Comparison of ENCODE assay signal across 8 mouse cellular contexts in the genomic region with DNA sequence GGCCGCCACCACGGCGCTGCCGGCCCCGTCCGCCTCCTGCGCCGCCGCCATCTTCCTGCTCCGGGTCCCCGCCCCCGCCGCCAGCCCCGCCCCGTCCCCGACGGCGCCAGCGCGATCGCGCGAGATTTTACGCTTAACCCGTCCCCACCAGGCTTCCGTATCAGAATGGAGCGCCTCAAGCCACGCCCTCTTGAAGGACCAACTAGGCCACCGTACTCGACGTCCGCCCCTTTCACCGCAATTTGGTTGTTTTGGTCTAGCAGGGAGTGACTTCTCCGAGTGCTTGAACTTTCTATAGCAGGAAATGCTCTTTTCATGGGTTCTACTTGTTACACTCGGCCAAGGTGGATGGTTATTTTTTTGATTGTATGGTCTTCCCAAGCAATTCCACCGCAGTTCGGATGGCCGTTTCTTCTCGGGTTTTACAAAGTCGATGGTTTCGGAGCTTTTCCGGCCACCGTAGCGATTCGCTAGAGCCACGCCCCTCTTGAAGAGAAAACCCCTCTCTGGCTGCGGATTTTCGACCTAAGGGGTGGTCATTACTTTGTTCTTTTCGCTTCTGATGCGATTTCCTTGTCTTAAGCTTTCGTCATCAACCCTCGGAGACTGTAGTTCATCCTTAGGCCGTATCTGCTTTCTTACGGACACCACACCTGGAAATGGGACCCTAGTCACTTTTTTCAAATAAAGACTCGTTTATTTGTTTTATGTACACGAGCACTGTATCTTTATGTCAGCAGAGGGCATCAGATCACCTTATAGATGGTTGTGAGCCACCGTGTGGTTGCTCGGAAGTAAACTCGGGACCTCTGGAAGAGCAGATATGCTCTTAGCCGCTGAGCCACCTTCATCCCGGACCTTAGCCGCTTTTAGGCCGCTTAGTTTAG. TPM values are rescaled to one million over a fixed set of nuclear protein-coding genes. Genes with fewer than 3 reads are reported as not detected.
DNase-seq lines count a peak whose midpoint lies in the region; ATAC-seq and TF ChIP-seq lines count a peak whose summit lies in the region.

TSS of gene Clptm1 (minus strand) at position 79 of the 887 bp plus-strand sequence.

- peaks cover 5% of the 10 kb centered on the region; the same call in 1 of the 2 replicates for H3K36me3 ChIP-seq in embryonic facial prominence, embryonic 15.5 days
- H3K36me3 ChIP-seq in limb, embryonic 14.5 days (ENCODE audit: control insufficient read depth, insufficient read depth, low read length), result peaks cover 13% of the 10 kb centered on the region; the same call in 1 of the 2 replicates
- peaks cover 4% of the 10 kb centered on the region for H3K36me3 ChIP-seq in midbrain, postnatal 0 days (ENCODE audit: insufficient read depth, low read length)

- H3K9ac ChIP-seq in embryonic facial prominence, embryonic 15.5 days, result peak within 1 kb of the TSS; percentile 97
- peak within 1 kb of the TSS; percentile 97 for H3K9ac ChIP-seq in limb, embryonic 14.5 days (ENCODE audit: low read depth, low read length, severe bottlenecking)
- peak within 1 kb of the TSS; percentile 89 for H3K9ac ChIP-seq in midbrain, postnatal 0 days (replicated peaks; ENCODE audit: low read length, poor library complexity, severe bottlenecking)

- TF ChIP-seq POLR2A in bone marrow, adult 2 months (IDR thresholded peaks at IDR 0.05; ENCODE audit: borderline replicate concordance, control insufficient read depth, low read depth, low read length), result peak; percentile 75; the same call in 1 of the 2 replicates
- peak; percentile 53; the same call in 1 of the 2 replicates for TF ChIP-seq POLR2A in limb, embryonic 14.5 days (IDR thresholded peaks at IDR 0.05; ENCODE audit: borderline replicate concordance, extremely low read depth, insufficient read depth, insufficient read length)

- 0 out of 2 replicates have a peak, but pooled peaks have one; percentile 22 for TF ChIP-seq CTCF in bone marrow, adult 2 months (IDR thresholded peaks at IDR 0.05; ENCODE audit: control insufficient read depth, insufficient read depth, low read length)
- peak; percentile 79 for TF ChIP-seq CTCF in midbrain, postnatal 0 days (IDR thresholded peaks at IDR 0.05)

- peak within 1 kb of the TSS; percentile 75 for H3K27ac ChIP-seq in bone marrow, adult 2 months (ENCODE audit: control insufficient read depth, insufficient read depth, low read depth, low read length, poor library complexity)
- H3K27ac ChIP-seq in embryonic facial prominence, embryonic 15.5 days (replicated peaks), result peak within 1 kb of the TSS; percentile 99
- H3K27ac ChIP-seq in limb, embryonic 14.5 days (replicated peaks; ENCODE audit: low read depth, low read length), result peak within 1 kb of the TSS; percentile 88
- H3K27ac ChIP-seq in midbrain, postnatal 0 days (ENCODE audit: low read depth, low read length), result peak within 1 kb of the TSS; percentile 81

- no peaks in the 10 kb centered on the region for H3K9me3 ChIP-seq in embryonic facial prominence, embryonic 15.5 days (replicated peaks)
- no peaks in the 10 kb centered on the region for H3K9me3 ChIP-seq in limb, embryonic 14.5 days (ENCODE audit: control insufficient read depth, low read length)
- H3K9me3 ChIP-seq in midbrain, postnatal 0 days (ENCODE audit: low read length), result no peaks in the 10 kb centered on the region

- DNase-seq in 416B (ENCODE audit: low read depth), result peak; percentile 99
- peak; percentile 99 for DNase-seq in heart, adult 8-10 months (ENCODE audit: low spot score)
- DNase-seq in kidney, adult 9 months, result peak; percentile 98
- DNase-seq in limb, embryonic 14.5 days (ENCODE audit: low spot score), result peak; percentile 97
- peak; percentile 98 for DNase-seq in midbrain, postnatal 0 days (ENCODE audit: low spot score)
- peak; percentile 94 to 96 for DNase-seq in spleen, postnatal 14 days (ENCODE audit: low spot score in 2 of 2)

- ATAC-seq in embryonic facial prominence, embryonic 15.5 days (ENCODE audit: insufficient number of reproducible peaks, low FRiP score, low TSS enrichment, low read depth), result peak; percentile 88
- ATAC-seq in limb, embryonic 14.5 days (ENCODE audit: low FRiP score, low read depth), result peak; percentile 95
- peak; percentile 88 for ATAC-seq in midbrain, postnatal 0 days (ENCODE audit: low FRiP score)

- WGBS in bone marrow, adult 2 months, result under 1% methylated on average over 62 of the region's 63 CpGs
- under 1% methylated on average over 53 of the region's 63 CpGs for WGBS in embryonic facial prominence, embryonic 15.5 days
- under 1% methylated on average over 61 of the region's 63 CpGs for whole genome bisulfite sequencing in limb, embryonic 14.5 days
- WGBS in midbrain, postnatal 0 days, result 1% methylated on average over 61 of the region's 63 CpGs

- H3K27me3 ChIP-seq in embryonic facial prominence, embryonic 15.5 days, result no peaks in the 10 kb centered on the region
- H3K27me3 ChIP-seq in limb, embryonic 14.5 days (ENCODE audit: control insufficient read depth, insufficient read depth, low read length), result no peaks in the 10 kb centered on the region
- H3K27me3 ChIP-seq in midbrain, postnatal 0 days (ENCODE audit: insufficient read depth, low read length), result no peaks in the 10 kb centered on the region

- H3K4me2 ChIP-seq in embryonic facial prominence, embryonic 15.5 days (replicated peaks), result peak within 1 kb of the TSS; percentile 67
- H3K4me2 ChIP-seq in limb, embryonic 14.5 days (replicated peaks; ENCODE audit: low read depth, low read length, severe bottlenecking), result peak within 1 kb of the TSS; percentile 87
- peak within 1 kb of the TSS; percentile 86 for H3K4me2 ChIP-seq in midbrain, postnatal 0 days (ENCODE audit: low read depth, low read length, poor library complexity, severe bottlenecking)

- H3K4me1 ChIP-seq in bone marrow, adult 2 months (ENCODE audit: control insufficient read depth, insufficient read depth, low read length), result peaks cover 4% of the 10 kb centered on the region; the same call in 1 of the 2 replicates
- peaks cover 21% of the 10 kb centered on the region for H3K4me1 ChIP-seq in embryonic facial prominence, embryonic 15.5 days
- peaks cover 14% of the 10 kb centered on the region for H3K4me1 ChIP-seq in limb, embryonic 14.5 days (ENCODE audit: control insufficient read depth, insufficient read depth, low read length)
- peaks cover 8% of the 10 kb centered on the region; the same call in 1 of the 2 replicates for H3K4me1 ChIP-seq in midbrain, postnatal 0 days (ENCODE audit: insufficient read depth, low read length)

- peak within 1 kb of the TSS; percentile 74 for H3K4me3 ChIP-seq in bone marrow, adult 2 months (replicated peaks; ENCODE audit: control insufficient read depth, low read depth, low read length)
- peak within 1 kb of the TSS; percentile 99 for H3K4me3 ChIP-seq in embryonic facial prominence, embryonic 15.5 days (replicated peaks)
- H3K4me3 ChIP-seq in limb, embryonic 14.5 days (replicated peaks; ENCODE audit: low read length), result peak within 1 kb of the TSS; percentile 100
- peak within 1 kb of the TSS; percentile 95 for H3K4me3 ChIP-seq in midbrain, postnatal 0 days (ENCODE audit: low read depth, low read length)

RNA-seq across cellular contexts. Expression of gene Clptm1, which starts in this region (rescaled TPM):
- polyA plus RNA-seq in bone marrow, adult 2 months (2011; ENCODE audit: insufficient read depth, insufficient read length, low replicate concordance, missing spikeins), result 18.1 and 31.2 TPM in 2 replicates
- 78.0 and 89.1 TPM in 2 replicates for polyA plus RNA-seq in embryonic facial prominence, embryonic 15.5 days (2015; fragmentation: Nextera tagmentation; extraction: Ambion mirVana)
- 10 to 100 TPM; 69.3 to 77.8 (median 72.6) TPM for total RNA-seq in heart, adult 8-10 months (2022)
- 68.8 and 85.9 TPM in 2 replicates for polyA plus RNA-seq in limb, embryonic 14.5 days (2012; rRNA removed)
- 90.2 and 95.4 TPM in 2 replicates for polyA plus RNA-seq in limb, embryonic 14.5 days (2014; fragmentation: Nextera tagmentation; extraction: Ambion mirVana)
- total RNA-seq in midbrain, postnatal 0 days (2014; rRNA removed), result 149 and 152 TPM in 2 replicates
- polyA plus RNA-seq in midbrain, postnatal 0 days (2015; fragmentation: Nextera tagmentation; extraction: Ambion mirVana), result 140 and 149 TPM in 2 replicates

Comparison
In these comparisons a context has a peak if more than half of its experiments do, and no peak if none do; other contexts are left out.
1. Peak in every context shown above with its lines: DNase-seq, ATAC-seq, H3K4me3 ChIP-seq and H3K27ac ChIP-seq.